Mouse (Mus musculus) bone marrow, adult 2 months (tissue): ENCODE measurements around the gene Gng3. TPM values are rescaled to one million over a fixed set of nuclear protein-coding genes. Genes with fewer than 3 reads are reported as not detected.
"Not testable (repeated sequence)": the region's sequence is repeated elsewhere in the genome, so short reads cannot be mapped to it uniquely, and the experiment has no call there.

ENCODE experiments used
- H3K27ac ChIP-seq: fragments of 200-500 bp; 2 replicates; pipeline ENCODE4 v1.5.1; 2012; ENCODE audit warnings: low read depth, mild to moderate bottlenecking, control low read depth, inconsistent platforms, low read length; ENCODE audit not compliant: control insufficient read depth, poor library complexity, insufficient read depth
- H3K4me1 ChIP-seq: fragments of 200-500 bp; 2 replicates; pipeline ENCODE4 v1.6.1; 2011; ENCODE audit warnings: low read length; ENCODE audit not compliant: control insufficient read depth, insufficient read depth
- H3K4me3 ChIP-seq: fragments of 200-500 bp; replicated peaks from 2 replicates; pipeline ENCODE3; 2011; ENCODE audit warnings: mild to moderate bottlenecking, low read depth, low read length, control low read depth; ENCODE audit not compliant: control insufficient read depth
- CTCF ChIP-seq: fragments of 200-500 bp; IDR thresholded peaks from 2 replicates; pipeline ENCODE4 v1.5.1; 2011; ENCODE audit warnings: low read length, control low read depth; ENCODE audit not compliant: control insufficient read depth, insufficient read depth
- POLR2A ChIP-seq: fragments of 200-500 bp; IDR thresholded peaks from 2 replicates; pipeline ENCODE4 v1.6.1; 2011; ENCODE audit warnings: low read depth, mild to moderate bottlenecking, control low read depth, low read length, borderline replicate concordance; ENCODE audit not compliant: control insufficient read depth
- WGBS: fragments of 180-500 bp; shearing (Covaris S2); methylation state at CpG from one replicate; pipeline ENCODE4 v1.1.7; 2018; 5-methylcytosine and 5-hydroxymethylcytosine counted together
- polyA plus RNA-seq: library from polyadenylated mRNA; stranded (reverse); fragments of >200 nt; gene quantifications from 2 replicates; pipeline ENCODE4 v1.2.4, GENCODE M21; 2011; ENCODE audit warnings: low replicate concordance; ENCODE audit not compliant: missing spikeins, insufficient read depth, insufficient read length

Gene Gng3
- polyA plus RNA-seq, 1 experiment, result 1.5 TPM

GRCm38 (mm10) chr19:8838041-8838730 lies 808 bp downstream of the Gng3 start:
- peak overlapping the region; percentile 81 for H3K4me3 ChIP-seq
- H3K4me1 ChIP-seq, result peaks cover 2% of the 10 kb centered on the region; the same call in 1 of the 2 replicates
- H3K27ac ChIP-seq, result peak overlapping the region; percentile 92; the same call in 1 of the 2 replicates
- WGBS, result 20% methylated on average over 15 of the region's 15 CpGs
- TF ChIP-seq CTCF (no peak), POLR2A (no peak)

GRCm38 (mm10) chr19:8837251-8837791 lies 1.7 kb downstream of the Gng3 start, which contains the start of gene Bscl2:
Bscl2 (plus strand) TSS chr19:8837467.
- H3K4me1 ChIP-seq, result peaks cover 2% of the 10 kb centered on the region; the same call in 1 of the 2 replicates
- H3K4me3 ChIP-seq, result peak within 1 kb of the TSS; percentile 81
- peak within 1 kb of the TSS; percentile 92 for H3K27ac ChIP-seq
- WGBS, result 2% methylated on average over 38 of the region's 38 CpGs
- TF ChIP-seq CTCF, result peak; percentile 44; the same call in 1 of the 2 replicates
- TF ChIP-seq POLR2A, result peak; percentile 69; the same call in 1 of the 2 replicates

- H3K4me1 ChIP-seq, H3K4me3 ChIP-seq, H3K27ac ChIP-seq: not testable (repeated sequence)
- 97% methylated on average over 10 of the region's 10 CpGs for WGBS
Measured at GRCm38 (mm10) chr19:8836327-8836726, 2.7 kb downstream of the Gng3 start.

- H3K4me3 ChIP-seq, result no peak overlapping the region
- TF ChIP-seq CTCF (no peak), POLR2A (no peak)
- peaks cover 2% of the 10 kb centered on the region; the same call in 1 of the 2 replicates for H3K4me1 ChIP-seq
- WGBS, result 90% methylated on average over 4 of the region's 4 CpGs
- H3K27ac ChIP-seq, result no peak overlapping the region
Measured at GRCm38 (mm10) chr19:8832971-8833370, 6.0 kb downstream of the Gng3 start.

GRCm38 (mm10) chr19:8831262-8831661 lies 7.7 kb downstream of the Gng3 start:
- TF ChIP-seq POLR2A (no peak), CTCF (no peak)
- no peaks in the 10 kb centered on the region for H3K4me1 ChIP-seq
- no peak overlapping the region for H3K4me3 ChIP-seq
- WGBS, result 86% methylated on average over 11 of the region's 11 CpGs
- H3K27ac ChIP-seq, result no peak overlapping the region

GRCm38 (mm10) chr19:8830664-8831063 lies 8.3 kb downstream of the Gng3 start:
- WGBS, result 95% methylated on average over 8 of the region's 8 CpGs
- Histone ChIP-seq H3K4me3 (no peak overlapping the region), H3K27ac (no peak overlapping the region), H3K4me1 (no peaks in the 10 kb centered on the region)
- TF ChIP-seq CTCF (no peak), POLR2A (no peak)

GRCm38 (mm10) chr19:8829660-8830059 lies 9.3 kb downstream of the Gng3 start, which contains the start of gene AC129217.1:
AC129217.1 (plus strand) TSS chr19:8829773.
- TF ChIP-seq CTCF (no peak), POLR2A (no peak)
- H3K4me3 ChIP-seq, result peak within 1 kb of the TSS; percentile 40
- no peaks in the 10 kb centered on the region for H3K4me1 ChIP-seq
- WGBS, result 24% methylated on average over 8 of the region's 8 CpGs
- H3K27ac ChIP-seq, result peak within 1 kb of the TSS; percentile 74; the same call in 1 of the 2 replicates

- Histone ChIP-seq H3K4me1 (peaks cover 1% of the 10 kb centered on the region; the same call in 1 of the 2 replicates), H3K4me3 (peak overlapping the region; percentile 26), H3K27ac (no peak overlapping the region)
- TF ChIP-seq CTCF (no peak), POLR2A (no peak)
- WGBS, result 83% methylated on average over 8 of the region's 8 CpGs
Measured at GRCm38 (mm10) chr19:8822696-8823095, 16.3 kb downstream of the Gng3 start.
